Mouse (Mus musculus) thymus, adult 2 months (tissue): ENCODE measurements around the gene Dytn.

ENCODE experiments used
- CTCF ChIP-seq: fragments of 200-500 bp; IDR thresholded peaks from 2 replicates; pipeline ENCODE4 v1.5.1; 2012; ENCODE audit warnings: mild to moderate bottlenecking, control low read depth, low read length, moderate library complexity, borderline replicate concordance; ENCODE audit not compliant: control insufficient read depth, poor library complexity, insufficient read depth; ENCODE audit errors: extremely low read depth
- POLR2A ChIP-seq: fragments of 200-500 bp; IDR thresholded peaks from 2 replicates; pipeline ENCODE4 v1.6.1; 2012; ENCODE audit warnings: mild to moderate bottlenecking, low read length, control low read depth, moderate library complexity; ENCODE audit not compliant: control insufficient read depth, poor library complexity, insufficient read depth; ENCODE audit errors: extremely low read depth

DNA sequence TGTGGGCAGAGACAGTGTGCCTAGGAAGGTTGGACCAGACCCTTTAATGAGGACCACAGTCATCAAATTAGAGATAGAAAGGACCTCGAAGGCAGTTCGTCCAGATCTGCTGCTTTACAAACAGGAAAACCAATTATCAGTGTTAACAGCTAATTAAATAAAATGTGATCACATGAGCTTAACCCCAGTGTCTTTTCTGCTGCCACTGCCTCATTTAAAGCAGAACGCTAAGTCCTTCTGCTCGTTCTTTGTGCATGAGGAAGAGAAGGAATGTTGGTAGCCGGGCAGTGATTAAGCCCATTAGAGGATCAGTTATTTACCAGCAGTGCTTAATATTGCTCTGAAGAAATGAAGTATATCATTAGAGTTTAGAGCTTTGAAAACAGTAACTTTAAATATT is 109.9 kb downstream of the Dytn start:
- TF ChIP-seq CTCF: no peak
- no peak for TF ChIP-seq POLR2A
